In genomic region chr9:22049315-22049714, GRCm38 (mm10) we compare ENCODE assay signal across 13 mouse cellular contexts. TPM values are rescaled to one million over a fixed set of nuclear protein-coding genes. Genes with fewer than 3 reads are reported as not detected.
A peak's percentile ranks its signal among the peaks of the same experiment; 100 is the strongest.
DNase-seq lines count a peak whose midpoint lies in the region; ATAC-seq and TF ChIP-seq lines count a peak whose summit lies in the region.
"Had no signal": no experiment of that assay in that cellular context is flagged by ENCODE, and none has a peak within 500 bp of the region (broad histone marks: within the 10 kb centered on the region; RNA-seq: fewer than 3 reads in every experiment).

No protein-coding gene starts in this region.

- H3K36me3 ChIP-seq in E14TG2a.4 (ENCODE audit: insufficient read depth, low read length): no peaks in the 10 kb centered on the region
- no peaks in the 10 kb centered on the region for H3K36me3 ChIP-seq in forebrain, embryonic 16.5 days (ENCODE audit: control insufficient read depth, insufficient read depth)
- H3K36me3 ChIP-seq in midbrain, embryonic 13.5 days: 0 out of 2 replicates have a peak, but pooled peaks cover 4% of the 10 kb centered on the region
- H3K36me3 ChIP-seq in kidney, embryonic 14.5 days (ENCODE audit: control insufficient read depth, insufficient read depth, low read length): no peaks in the 10 kb centered on the region
- H3K36me3 ChIP-seq: heart, embryonic 13.5 days; kidney, embryonic 15.5 days had no signal

- H3K9me3 ChIP-seq in E14TG2a.4 (ENCODE audit: low read length): no peaks in the 10 kb centered on the region
- H3K9me3 ChIP-seq in forebrain, embryonic 16.5 days (ENCODE audit: control insufficient read depth, low read length): no peaks in the 10 kb centered on the region
- H3K9me3 ChIP-seq in midbrain, embryonic 13.5 days: no peaks in the 10 kb centered on the region
- no peaks in the 10 kb centered on the region for H3K9me3 ChIP-seq in kidney, embryonic 14.5 days (ENCODE audit: control insufficient read depth, low read length)
- H3K9me3 ChIP-seq: heart, embryonic 13.5 days; kidney, embryonic 15.5 days had no signal

- peak overlapping the region; percentile 93 for H3K4me2 ChIP-seq in forebrain, embryonic 16.5 days (ENCODE audit: low read length)
- H3K4me2 ChIP-seq in midbrain, embryonic 13.5 days (replicated peaks): peak overlapping the region; percentile 83
- no peak overlapping the region for H3K4me2 ChIP-seq in kidney, embryonic 14.5 days (replicated peaks; ENCODE audit: low read depth, low read length)
- H3K4me2 ChIP-seq: lung, embryonic 14.5 days had no signal

- TF ChIP-seq CTCF in E14TG2a.4 (conservative IDR thresholded peaks at IDR 0.05; ENCODE audit: low read length): no peak

- peaks cover 20% of the 10 kb centered on the region for H3K27me3 ChIP-seq in E14TG2a.4 (ENCODE audit: insufficient read depth, low read length)
- no peaks in the 10 kb centered on the region for H3K27me3 ChIP-seq in forebrain, embryonic 16.5 days (replicated peaks; ENCODE audit: control insufficient read depth, insufficient read depth, low read length)
- H3K27me3 ChIP-seq in midbrain, embryonic 13.5 days: peaks cover 7% of the 10 kb centered on the region; the same call in 1 of the 2 replicates
- peaks cover 45% of the 10 kb centered on the region for H3K27me3 ChIP-seq in kidney, embryonic 14.5 days (ENCODE audit: control insufficient read depth, insufficient read depth, low read length)

- peaks cover 62% of the 10 kb centered on the region for H3K4me1 ChIP-seq in E14TG2a.4 (replicated peaks; ENCODE audit: low read depth, low read length)
- H3K4me1 ChIP-seq in forebrain, embryonic 16.5 days (replicated peaks; ENCODE audit: control insufficient read depth, insufficient read depth, low read length): peaks cover 35% of the 10 kb centered on the region
- peaks cover 52% of the 10 kb centered on the region for H3K4me1 ChIP-seq in midbrain, embryonic 13.5 days (replicated peaks)
- H3K4me1 ChIP-seq in kidney, embryonic 14.5 days (ENCODE audit: control insufficient read depth, insufficient read depth, low read length): peaks cover 14% of the 10 kb centered on the region

- H3K27ac ChIP-seq in forebrain, embryonic 16.5 days (ENCODE audit: low read length): peak overlapping the region; percentile 96
- peak overlapping the region; percentile 94 for H3K27ac ChIP-seq in midbrain, embryonic 13.5 days
- no peak overlapping the region for H3K27ac ChIP-seq in kidney, embryonic 14.5 days (ENCODE audit: low read depth, low read length)
- H3K27ac ChIP-seq: heart, embryonic 13.5 days; kidney, embryonic 15.5 days had no signal

- H3K4me3 ChIP-seq in E14TG2a.4 (replicated peaks; ENCODE audit: low read length): peak overlapping the region; percentile 87
- peak overlapping the region; percentile 90 for H3K4me3 ChIP-seq in forebrain, embryonic 16.5 days (replicated peaks; ENCODE audit: low read length)
- H3K4me3 ChIP-seq in midbrain, embryonic 13.5 days (replicated peaks): peak overlapping the region; percentile 99
- H3K4me3 ChIP-seq in kidney, embryonic 14.5 days (ENCODE audit: low read length): no peak overlapping the region
- H3K4me3 ChIP-seq: heart, embryonic 13.5 days; kidney, embryonic 15.5 days had no signal

- DNase-seq in cerebellum, postnatal 10 days: peak; percentile 70 to 74
- DNase-seq in embryo, embryonic 11 days: no peak
- no peak for DNase-seq in kidney, postnatal 4 days
- DNase-seq in spleen, postnatal 4 days (ENCODE audit: low spot score in 2 of 2): no peak
- DNase-seq: lung, embryonic 14.5 days; right cerebral cortex, postnatal 4 days had no signal

- 38% methylated on average over 11 of the region's 11 CpGs for WGBS in forebrain, embryonic 16.5 days
- WGBS in midbrain, embryonic 13.5 days: 48% methylated on average over 11 of the region's 11 CpGs
- WGBS in kidney, embryonic 14.5 days: 78% methylated on average over 11 of the region's 11 CpGs

- H3K9ac ChIP-seq in forebrain, embryonic 16.5 days (replicated peaks; ENCODE audit: low read depth, low read length): peak overlapping the region; percentile 95
- peak overlapping the region; percentile 96 for H3K9ac ChIP-seq in midbrain, embryonic 13.5 days (replicated peaks)
- no peak overlapping the region for H3K9ac ChIP-seq in kidney, embryonic 14.5 days (ENCODE audit: low read depth, low read length)
- H3K9ac ChIP-seq: heart, embryonic 13.5 days; kidney, embryonic 15.5 days; lung, embryonic 14.5 days had no signal

- no peak for ATAC-seq in forebrain, embryonic 16.5 days
- ATAC-seq in midbrain, embryonic 13.5 days: no peak
- no peak for ATAC-seq in kidney, embryonic 14.5 days (ENCODE audit: low FRiP score, low TSS enrichment)

RNA-seq across cellular contexts. Expression of gene Elavl3, which starts 2.5 kb away (rescaled TPM):
- polyA plus RNA-seq in forebrain, embryonic 16.5 days (2015; fragmentation: Nextera tagmentation; extraction: Ambion mirVana): 77.6 and 101 TPM in 2 replicates
- polyA plus RNA-seq in midbrain, embryonic 13.5 days (2015; fragmentation: Nextera tagmentation; extraction: Ambion mirVana): 84.4 and 89.4 TPM in 2 replicates
- polyA plus RNA-seq in kidney, embryonic 14.5 days (2014; fragmentation: Nextera tagmentation; extraction: Ambion mirVana): 0.12 and 0.20 TPM in 2 replicates

RNA-seq across cellular contexts. Expression of gene Gm49318, which starts 21.7 kb away (rescaled TPM):
- polyA plus RNA-seq in forebrain, embryonic 16.5 days (2015; fragmentation: Nextera tagmentation; extraction: Ambion mirVana): not detected in 2 replicates
- not detected in 2 replicates for polyA plus RNA-seq in midbrain, embryonic 13.5 days (2015; fragmentation: Nextera tagmentation; extraction: Ambion mirVana)
- polyA plus RNA-seq in kidney, embryonic 14.5 days (2014; fragmentation: Nextera tagmentation; extraction: Ambion mirVana): not detected in 2 replicates
- polyA plus RNA-seq: heart, embryonic 13.5 days; kidney, embryonic 15.5 days; limb, embryonic 11.5 days; lung, embryonic 14.5 days had no signal

RNA-seq across cellular contexts. Expression of gene Zfp653, which starts 21.9 kb away (rescaled TPM):
- 20.7 and 22.4 TPM in 2 replicates for polyA plus RNA-seq in forebrain, embryonic 16.5 days (2015; fragmentation: Nextera tagmentation; extraction: Ambion mirVana)
- polyA plus RNA-seq in midbrain, embryonic 13.5 days (2015; fragmentation: Nextera tagmentation; extraction: Ambion mirVana): 17.7 and 19.8 TPM in 2 replicates
- 9.9 and 11.0 TPM in 2 replicates for polyA plus RNA-seq in kidney, embryonic 14.5 days (2014; fragmentation: Nextera tagmentation; extraction: Ambion mirVana)

RNA-seq across cellular contexts. Expression of gene Ecsit, which starts 35.9 kb away (rescaled TPM):
- polyA plus RNA-seq in forebrain, embryonic 16.5 days (2015; fragmentation: Nextera tagmentation; extraction: Ambion mirVana): 62.5 and 67.4 TPM in 2 replicates
- 44.3 and 50.3 TPM in 2 replicates for polyA plus RNA-seq in midbrain, embryonic 13.5 days (2015; fragmentation: Nextera tagmentation; extraction: Ambion mirVana)
- 29.9 and 41.5 TPM in 2 replicates for polyA plus RNA-seq in kidney, embryonic 14.5 days (2014; fragmentation: Nextera tagmentation; extraction: Ambion mirVana)

RNA-seq across cellular contexts. Expression of gene Prkcsh, which starts 46.7 kb away (rescaled TPM):
- polyA plus RNA-seq in forebrain, embryonic 16.5 days (2015; fragmentation: Nextera tagmentation; extraction: Ambion mirVana): 90.0 and 93.9 TPM in 2 replicates
- 94.7 and 99.3 TPM in 2 replicates for polyA plus RNA-seq in midbrain, embryonic 13.5 days (2015; fragmentation: Nextera tagmentation; extraction: Ambion mirVana)
- 104 and 118 TPM in 2 replicates for polyA plus RNA-seq in kidney, embryonic 14.5 days (2014; fragmentation: Nextera tagmentation; extraction: Ambion mirVana)

Comparison
In these comparisons a context has a peak if more than half of its experiments do, and no peak if none do; other contexts are left out.
1. DNase-seq: peak in cerebellum, postnatal 10 days (2 of 2); none in embryo, embryonic 11 days (single experiment), kidney, postnatal 4 days (0 of 2) and spleen, postnatal 4 days (0 of 2).
2. RNA of gene Elavl3, which starts 2.5 kb away (polyA plus RNA-seq): 77.6 to 101 TPM in forebrain, embryonic 16.5 days and 84.4 to 89.4 TPM in midbrain, embryonic 13.5 days; 0.12 to 0.20 TPM in kidney, embryonic 14.5 days; every median in the first group is over 10 times any median in the second.